Mouse (Mus musculus) MN1 (cell line): ENCODE data around the gene Pear1.
A peak's percentile ranks its signal among the peaks of the same experiment; 100 is the strongest.
"Not testable (repeated sequence)": the region's sequence is repeated elsewhere in the genome, so short reads cannot be mapped to it uniquely, and the experiment has no call there.

Experiments used
- DNase-seq: peaks from one replicate; pipeline ENCODE4 v3.0.0-alpha.2; 2016; ENCODE audit warnings: low spot score

Pear1 gene

DNA sequence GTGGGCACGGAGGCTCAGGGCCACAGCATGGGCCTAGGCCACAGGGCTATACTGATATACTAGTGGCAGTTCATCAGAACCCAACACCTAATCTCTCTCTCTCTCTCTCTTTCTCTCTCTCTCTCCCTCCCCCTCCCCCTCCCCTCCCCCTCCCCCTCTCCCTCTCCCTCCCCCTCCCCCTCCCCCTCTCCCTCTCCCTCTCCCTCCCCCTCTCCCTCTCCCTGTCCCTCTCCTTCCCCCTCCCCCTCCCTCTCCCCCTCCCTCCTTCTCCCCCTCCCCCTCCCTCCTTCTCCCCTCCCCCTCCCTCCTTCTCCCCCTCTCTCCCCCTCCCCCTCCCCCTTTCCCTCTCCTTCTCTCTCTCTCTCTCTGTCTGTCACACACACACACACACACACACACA is at the start of gene Pear1:
Gene Pear1 (minus strand): TSS at position 101 of the 400 bp plus-strand sequence.
- not testable (repeated sequence) for DNase-seq

DNA sequence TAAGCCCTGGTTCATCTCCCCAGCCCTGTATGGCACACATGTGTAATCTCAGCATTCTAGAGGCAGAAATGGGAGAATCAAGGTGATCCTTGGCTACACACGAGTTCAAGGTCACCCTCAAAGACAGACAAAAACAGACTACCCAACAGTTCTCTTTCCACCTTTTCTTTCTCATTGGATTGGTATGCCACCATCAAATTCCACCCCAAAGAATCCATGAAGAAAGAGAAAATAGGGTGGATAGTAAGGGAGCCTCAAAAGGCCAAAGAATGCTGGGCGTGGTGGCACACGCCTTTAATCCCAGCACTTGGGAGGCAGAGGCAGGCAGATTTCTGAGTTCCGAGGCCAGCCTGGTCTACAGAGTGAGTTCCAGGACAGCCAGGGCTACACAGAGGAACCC is 40.0 kb upstream of the Pear1 start:
- DNase-seq, result not testable (repeated sequence)

DNA sequence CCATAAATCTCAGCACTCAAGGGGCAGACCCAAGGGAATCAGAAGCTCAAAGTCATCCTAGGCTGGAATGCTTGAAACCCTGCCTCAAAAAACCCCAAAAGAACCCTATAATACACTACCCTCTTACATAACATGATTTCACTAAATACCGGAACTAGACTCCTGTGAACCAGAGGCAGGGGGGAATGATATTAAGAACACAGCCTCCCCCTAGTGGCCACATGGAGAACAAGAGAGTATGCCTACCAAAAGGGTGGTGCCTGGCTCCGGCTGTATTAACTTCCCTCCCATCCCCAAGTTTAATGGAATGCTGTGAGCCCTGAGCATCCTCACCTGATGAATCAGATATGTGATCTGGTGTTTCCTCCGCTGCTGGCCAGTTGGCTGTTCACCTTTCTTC is 35.7 kb upstream of the Pear1 start:
- peak; percentile 82 for DNase-seq

DNA sequence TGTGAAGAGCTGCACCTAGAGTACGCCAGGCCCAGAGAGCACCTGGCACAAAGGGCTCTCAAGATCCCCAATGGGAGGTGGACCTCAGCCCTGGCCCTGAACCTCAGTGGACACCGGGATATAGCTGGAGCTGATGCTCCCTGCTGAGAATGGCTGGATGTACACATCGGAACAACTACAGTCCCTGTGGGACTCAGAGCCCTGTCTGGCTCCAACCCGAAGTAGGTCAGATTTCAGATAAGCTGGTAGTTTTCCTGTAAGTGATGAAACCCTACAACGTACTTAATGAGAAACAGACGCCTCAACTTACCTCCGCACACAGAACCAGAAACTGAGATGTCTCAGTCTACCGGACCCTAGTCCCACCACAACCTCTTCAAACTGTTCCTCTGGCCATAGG is 33.6 kb upstream of the Pear1 start:
- peak; percentile 88 for DNase-seq

DNA sequence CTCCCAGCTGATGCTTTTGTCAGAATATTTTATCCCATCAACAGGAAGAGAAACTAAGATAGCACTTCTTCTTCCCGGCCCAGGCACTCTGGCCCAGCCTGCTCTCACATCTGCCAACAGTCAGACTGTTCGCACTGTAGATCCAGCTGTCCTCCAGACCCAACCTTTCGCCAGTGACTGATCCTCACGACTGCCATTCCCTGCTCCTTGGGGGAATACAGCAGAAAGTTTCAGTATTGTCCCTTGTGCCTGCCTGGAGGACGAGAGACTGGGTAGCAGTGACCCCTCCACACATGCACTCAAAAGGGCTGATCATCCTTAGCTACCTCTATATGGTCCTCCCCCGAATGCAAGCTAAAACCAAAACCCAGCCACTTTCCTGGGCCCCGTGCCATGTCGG is 31.8 kb upstream of the Pear1 start:
- DNase-seq, result no peak

- peak; percentile 34 for DNase-seq
Measured at GRCm38 (mm10) chr3:87854795-87855568, 30.9 kb upstream of the Pear1 start.

- no peak for DNase-seq
Measured at GRCm38 (mm10) chr3:87849117-87849516, 25.0 kb upstream of the Pear1 start.

DNA sequence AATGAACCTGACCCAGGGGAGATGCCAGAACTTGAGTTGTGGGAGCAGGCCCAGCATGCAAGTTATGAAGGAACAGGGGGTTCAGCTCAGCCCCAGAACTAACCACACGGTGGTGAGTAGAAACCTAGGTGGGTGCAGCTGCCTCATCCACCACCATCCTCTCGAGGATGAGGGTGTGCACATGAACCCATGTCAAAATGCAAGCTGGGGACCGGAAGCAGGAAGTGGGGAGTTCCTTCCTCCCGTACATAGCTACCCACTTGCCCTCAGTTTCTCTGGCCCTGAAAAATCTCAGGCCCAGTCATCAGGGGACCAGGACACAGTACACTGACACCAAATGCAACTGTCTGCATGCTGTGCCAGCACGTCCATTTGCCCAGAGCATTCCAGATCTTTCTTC is 23.6 kb upstream of the Pear1 start:
- no peak for DNase-seq

DNA sequence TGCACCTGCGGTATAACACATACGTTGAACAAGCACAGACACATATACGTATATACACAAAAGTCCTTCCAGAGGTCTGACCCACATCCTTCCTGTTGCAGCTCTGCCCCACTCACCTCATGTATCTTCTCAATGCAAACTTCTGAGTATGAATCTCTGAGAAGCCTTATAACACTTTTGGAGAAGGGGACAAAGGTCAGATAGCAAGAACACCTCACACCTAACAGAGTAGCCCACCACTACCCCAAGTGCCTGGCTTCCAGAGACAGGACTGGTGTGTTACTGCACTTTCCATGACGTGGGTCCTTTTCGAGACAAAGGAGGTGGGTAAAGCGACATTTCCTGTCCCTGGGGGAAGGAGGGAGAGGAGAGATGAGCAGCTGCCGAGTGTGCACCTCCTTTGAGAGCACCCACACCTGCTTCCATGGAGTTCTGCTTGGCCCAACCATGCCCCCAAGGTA is 22.6 kb upstream of the Pear1 start, which contains the start of gene Sh2d2a:
Gene Sh2d2a (plus strand): TSS at position 106 of the 461 bp plus-strand sequence.
- DNase-seq, result no peak

DNA sequence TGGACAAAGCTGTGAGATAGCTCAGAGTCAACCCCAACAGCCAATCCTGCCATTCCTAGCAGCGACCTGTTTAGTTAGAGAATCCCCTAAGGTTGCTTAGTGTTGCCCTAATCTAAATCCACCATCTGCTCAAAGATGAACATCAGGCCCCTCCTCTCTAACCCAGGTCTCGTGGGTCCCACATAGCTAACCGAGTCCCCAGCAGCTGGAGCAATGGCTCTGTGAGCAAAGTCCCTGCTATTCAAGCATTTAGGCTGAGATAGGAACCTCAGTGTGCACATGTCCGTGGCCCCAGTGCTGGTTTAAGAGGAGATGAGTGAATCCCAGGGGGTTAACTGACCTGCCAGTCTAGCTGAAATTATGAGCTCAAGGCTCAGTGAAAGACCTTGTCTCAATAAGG is 22.1 kb upstream of the Pear1 start:
- no peak for DNase-seq

DNA sequence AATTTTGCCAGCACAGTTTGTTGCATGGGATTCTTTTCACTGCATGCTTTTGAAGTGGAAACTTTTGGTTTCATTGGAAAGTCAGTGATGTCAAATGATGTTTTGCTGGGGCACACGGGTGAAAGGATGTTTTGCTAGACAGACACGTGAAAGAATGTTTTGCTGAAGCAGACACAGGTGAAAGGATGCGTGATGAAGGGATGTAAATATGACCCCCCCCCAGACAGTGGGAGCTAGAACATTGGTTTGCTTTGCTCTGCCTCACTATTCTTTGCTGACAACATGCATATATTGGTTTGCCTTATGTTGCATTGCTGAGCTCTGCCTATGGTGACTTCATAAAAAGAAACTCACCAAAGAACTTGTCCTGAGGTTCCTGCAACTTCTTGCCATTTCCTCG is 20.9 kb upstream of the Pear1 start:
- no peak for DNase-seq

DNA sequence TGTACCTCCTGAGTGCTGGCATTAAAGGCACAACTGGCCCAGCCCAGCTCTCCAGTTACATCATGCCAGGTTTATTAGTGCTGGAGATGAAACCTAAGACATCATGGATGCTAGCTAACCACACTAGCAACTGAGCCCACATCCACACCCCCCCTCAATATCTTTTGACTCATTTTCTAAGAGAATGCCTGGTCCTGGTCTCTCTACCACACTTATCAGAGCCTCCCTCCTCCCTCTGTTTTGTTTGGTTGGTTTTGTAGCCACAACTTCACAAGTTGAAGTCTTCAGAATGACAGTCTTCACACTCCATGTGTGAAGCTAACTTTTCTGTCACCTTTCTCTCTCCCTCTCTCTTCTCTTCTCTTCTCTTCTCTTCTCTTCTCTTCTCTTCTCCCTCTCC is 16.8 kb upstream of the Pear1 start:
- no peak for DNase-seq

DNA sequence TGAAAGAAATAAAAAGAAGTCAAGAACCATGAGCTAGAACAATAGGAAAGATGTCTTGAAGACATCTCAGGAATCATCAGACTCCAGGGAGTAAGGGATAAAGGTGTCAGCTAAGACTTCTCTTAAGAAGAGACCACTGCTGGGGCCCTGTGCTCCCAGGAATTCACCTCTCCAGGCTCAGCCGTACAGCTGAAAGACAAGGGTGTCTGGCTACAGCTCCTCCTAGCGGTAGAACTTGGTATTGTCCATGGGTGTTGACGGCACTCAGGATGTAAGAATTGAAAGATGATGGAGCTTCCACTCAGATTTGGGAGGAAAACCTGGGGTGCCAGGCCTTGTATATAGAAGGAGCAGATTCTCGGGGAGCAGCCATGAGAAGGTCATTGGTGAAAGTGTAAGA is 14.5 kb upstream of the Pear1 start:
- DNase-seq, result peak; percentile 88

DNA sequence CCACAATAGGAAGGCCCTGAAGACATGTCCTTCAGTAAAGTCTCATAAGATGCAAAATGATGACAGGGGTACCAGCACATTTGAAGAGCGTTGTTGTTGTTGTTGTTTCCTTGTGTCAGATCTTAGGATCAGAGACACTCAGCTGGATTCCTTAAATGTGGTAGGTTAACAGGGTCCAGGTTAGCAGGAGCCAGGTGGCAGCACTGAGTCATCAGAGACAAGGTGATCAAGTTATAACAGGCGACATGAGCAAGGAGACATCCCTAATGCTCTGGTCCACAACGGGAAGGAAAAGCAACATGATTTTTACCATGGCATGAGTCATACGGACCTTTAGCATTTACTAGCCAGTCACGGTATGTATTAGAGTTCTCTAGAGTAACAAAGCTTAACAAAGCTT is 9.4 kb upstream of the Pear1 start:
- no peak for DNase-seq

DNA sequence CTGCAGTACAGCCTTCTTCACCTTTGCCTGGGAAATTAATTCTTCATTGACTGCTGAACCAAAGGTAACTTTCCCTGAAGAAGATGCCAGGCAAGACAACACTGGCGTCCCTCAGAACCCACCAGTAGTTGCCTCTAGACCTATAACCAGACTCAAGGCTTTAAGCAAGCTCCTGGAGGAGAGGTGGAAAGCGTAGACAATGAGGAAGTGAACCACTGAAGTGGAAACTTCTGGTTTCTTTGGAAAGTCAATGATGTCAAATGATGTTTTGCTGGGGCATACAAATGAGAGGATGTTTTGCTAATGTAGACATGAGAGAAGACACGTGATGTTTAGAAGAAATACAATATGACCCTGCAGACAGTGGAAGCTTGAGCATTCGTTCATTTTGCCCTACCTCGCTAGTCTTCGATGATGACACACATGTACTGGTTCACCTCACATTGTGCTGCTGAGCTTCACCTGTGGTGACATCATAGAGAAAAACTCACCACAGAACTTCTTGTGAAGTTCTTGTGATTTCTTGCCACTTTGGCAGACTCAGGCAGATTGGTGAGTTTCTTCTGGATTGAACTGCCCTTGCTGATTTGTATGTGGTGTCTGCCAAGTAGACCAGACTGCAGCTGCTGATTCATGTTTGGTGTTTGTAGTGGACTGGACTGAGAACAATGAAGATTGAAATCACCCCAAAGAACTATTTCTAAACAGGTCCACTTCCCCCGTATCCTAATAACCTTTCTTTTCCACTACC is 8.2 kb upstream of the Pear1 start:
- DNase-seq, result no peak

DNA sequence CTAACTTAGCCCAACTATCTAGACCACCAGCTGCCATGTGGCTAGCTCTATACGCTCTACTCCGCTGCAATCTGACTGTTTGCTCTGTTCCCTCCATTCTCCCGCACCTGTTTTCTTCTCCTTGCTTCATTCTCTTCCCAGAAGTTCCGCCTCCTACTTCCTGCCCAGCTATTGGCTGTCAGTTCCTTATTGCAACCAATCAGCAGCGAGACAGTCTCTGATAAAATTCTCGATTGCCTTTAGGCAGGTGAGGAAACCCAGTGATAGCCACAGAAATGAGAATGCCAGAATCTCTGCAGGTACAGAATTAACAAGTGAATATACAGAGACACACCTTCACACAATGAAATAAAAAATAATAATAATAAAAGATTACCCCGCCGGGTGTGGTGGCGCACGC is 4.9 kb upstream of the Pear1 start:
- no peak for DNase-seq

- DNase-seq, result no peak
Measured at GRCm38 (mm10) chr3:87828435-87828834, 4.3 kb upstream of the Pear1 start.

GRCm38 (mm10) chr3:87818226-87818625 is 5.9 kb downstream of the Pear1 start:
- DNase-seq, result no peak

- DNase-seq, result peak; percentile 93
Measured at GRCm38 (mm10) chr3:87816646-87817093, 7.4 kb downstream of the Pear1 start.

DNA sequence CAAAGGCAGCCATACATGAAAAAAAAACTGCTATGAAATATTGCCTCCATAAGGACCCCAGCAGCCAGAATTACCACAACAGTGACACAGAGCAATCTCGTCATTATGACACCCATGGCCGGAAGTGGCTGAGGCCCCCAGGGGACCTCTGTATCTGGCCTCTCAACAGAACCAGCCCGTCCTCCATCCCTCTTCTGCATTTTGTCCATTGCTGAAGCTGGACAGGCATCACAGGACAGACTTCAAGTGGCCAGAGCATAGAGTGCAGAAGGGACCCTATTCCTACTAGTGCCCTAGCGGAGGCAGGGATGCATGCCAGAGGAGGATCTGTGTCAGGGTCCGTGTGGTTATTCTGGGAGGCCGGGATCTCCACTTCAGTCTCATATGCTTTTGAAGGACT is 7.9 kb downstream of the Pear1 start:
- DNase-seq, result peak; percentile 60

GRCm38 (mm10) chr3:87812873-87813272 is 11.2 kb downstream of the Pear1 start:
- DNase-seq, result peak; percentile 75

- DNase-seq, result peak; percentile 40
Measured at GRCm38 (mm10) chr3:87812413-87812812, 11.7 kb downstream of the Pear1 start.

- no peak for DNase-seq
Measured at GRCm38 (mm10) chr3:87811297-87811696, 12.8 kb downstream of the Pear1 start.
